Mouse (Mus musculus) left cerebral cortex, postnatal 25 days (tissue): ENCODE measurements at regions not wholly inside any gene's neighbourhood (a gene's known extent, or its start where the extent isn't known, plus 50 kb on each side); places are given as distances from the start of the nearest gene placed in this dataset.

Source experiments
- DNase-seq, 2 experiments: peaks; one replicate each; pipeline ENCODE4 v3.0.0; 2022; ENCODE audit warnings: low spot score in 2 of 2, mixed read lengths in 1 of 2
- intact Hi-C: fragments of 180-260 bp; cut with DNase I; formaldehyde crosslinking; loops from one replicate; pipeline ENCODE4 v1.15.1; 2025

DNA sequence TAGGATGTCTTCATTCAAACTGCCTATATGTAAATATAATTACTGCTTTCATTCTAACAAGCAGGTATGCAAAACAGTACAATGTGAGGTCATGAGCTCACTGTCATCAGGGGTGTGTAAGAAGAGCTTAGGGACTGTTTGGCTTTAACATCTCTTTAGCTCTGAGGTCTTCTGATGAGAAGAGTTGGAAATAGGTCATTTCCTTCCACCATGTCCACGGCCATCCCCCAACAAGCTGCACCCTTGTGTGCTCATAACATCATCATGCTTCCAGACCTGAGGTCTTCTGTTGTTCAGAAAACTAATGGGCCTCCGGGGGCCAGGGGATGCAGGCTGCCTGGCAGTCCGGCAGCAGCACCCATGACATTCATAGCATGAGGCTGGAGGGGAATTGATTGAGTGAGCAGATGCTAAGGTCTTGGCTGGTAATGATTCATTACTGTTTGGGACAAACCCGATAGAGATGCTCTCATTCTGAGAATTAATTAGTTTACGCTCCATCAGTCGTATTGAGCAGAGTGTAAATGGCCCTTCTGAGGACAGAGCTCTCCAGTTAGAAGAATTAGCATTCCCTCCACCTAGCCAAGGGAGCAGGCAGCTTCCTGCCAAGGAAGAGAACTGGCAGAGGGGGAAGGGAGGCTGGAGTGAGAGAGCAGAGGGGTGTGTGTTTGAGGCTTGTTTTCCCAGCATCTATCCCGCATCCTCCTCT is 64.0 kb downstream of the Rps24 start:
- DNase-seq = peak in 1 of 2 experiments; percentile 67
- intact Hi-C loops = no loop called here

GRCm38 (mm10) chr14:24551472-24551783 is 64.5 kb downstream of the Rps24 start:
- intact Hi-C loops = no loop called here
- DNase-seq = no peak

DNA sequence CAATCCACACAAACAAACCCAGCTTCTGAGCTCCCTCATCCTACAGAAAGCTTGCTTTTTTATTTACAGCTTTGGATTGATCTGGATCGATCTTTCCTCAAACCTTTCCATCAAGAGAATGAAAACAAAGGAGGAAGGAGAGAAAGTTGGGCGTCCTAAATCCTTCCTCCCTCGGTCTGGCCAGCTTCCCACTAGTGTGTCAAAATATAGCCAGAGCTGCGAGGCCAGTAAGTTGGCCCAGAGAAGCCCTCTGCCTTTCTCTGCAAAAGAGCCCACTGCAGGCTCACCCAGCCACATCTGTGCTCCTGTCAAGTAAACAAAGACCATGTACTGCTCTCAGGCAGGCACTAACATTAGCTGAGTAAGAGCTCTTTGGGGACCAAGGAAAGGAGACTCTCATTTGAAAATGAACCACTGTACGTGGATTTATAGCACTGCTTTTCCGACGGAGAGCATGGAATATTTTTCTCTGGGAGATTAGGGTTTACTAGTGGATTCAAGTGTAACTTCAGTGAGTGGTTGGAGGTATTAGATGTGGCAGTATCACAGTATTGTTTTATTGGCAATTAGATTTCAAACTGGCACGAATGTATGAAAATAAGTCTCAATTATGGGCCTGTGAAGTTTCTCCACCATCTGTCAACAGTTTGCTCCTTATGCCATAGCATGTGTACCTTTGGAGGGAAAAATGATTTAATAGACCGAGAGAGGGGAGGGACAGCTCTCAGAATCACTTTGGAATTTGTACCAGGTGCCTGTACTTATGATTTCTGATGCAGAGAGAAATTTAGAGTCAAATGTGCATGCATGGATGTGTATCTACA is 78.1 kb downstream of the Rps24 start:
- intact Hi-C loops = no loop called here
- no peak for DNase-seq

GRCm38 (mm10) chr14:24565718-24566322 is 78.9 kb downstream of the Rps24 start:
- DNase-seq = no peak
- intact Hi-C loops = no loop called here

- intact Hi-C loops = no loop called here
- DNase-seq = peak in 1 of 2 experiments; percentile 53
Measured at GRCm38 (mm10) chr14:24575111-24575510, 88.2 kb downstream of the Rps24 start.

DNA sequence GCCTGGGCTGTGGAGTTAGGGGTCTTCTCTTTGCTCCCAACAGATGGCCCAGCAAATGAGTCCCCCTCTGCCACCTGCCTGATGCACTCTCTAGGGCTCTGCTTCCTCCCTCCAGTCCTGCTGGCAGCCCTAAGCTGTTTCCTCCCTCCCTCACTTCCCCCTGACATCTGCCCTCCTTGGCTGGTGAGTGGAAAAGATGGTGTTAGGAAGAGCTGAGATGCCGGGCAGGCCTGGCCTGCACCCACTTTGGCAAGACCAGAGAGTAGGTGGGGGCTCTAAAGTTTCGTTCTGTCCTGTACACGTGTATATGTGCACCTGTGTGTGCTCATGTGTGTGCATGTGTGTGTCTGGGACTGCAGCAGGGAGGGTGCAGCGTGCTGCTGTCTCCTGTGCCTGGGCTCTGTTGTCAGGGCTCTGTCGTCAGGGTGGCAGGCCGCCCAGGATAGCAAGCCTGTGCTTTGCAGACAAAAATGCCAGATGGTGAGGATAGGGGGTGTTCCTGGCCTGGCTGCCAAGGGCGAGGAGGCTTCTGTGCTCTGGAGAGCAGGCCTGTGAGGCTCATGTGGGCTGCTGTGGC is 91.7 kb downstream of the Rps24 start:
- DNase-seq = peak; percentile 85 to 97
- intact Hi-C loops = loop anchor here (1.0 to 2.0 kb wide), 2 partner anchors 38 to 201 kb away; no protein-coding TSS in a partner anchor

DNA sequence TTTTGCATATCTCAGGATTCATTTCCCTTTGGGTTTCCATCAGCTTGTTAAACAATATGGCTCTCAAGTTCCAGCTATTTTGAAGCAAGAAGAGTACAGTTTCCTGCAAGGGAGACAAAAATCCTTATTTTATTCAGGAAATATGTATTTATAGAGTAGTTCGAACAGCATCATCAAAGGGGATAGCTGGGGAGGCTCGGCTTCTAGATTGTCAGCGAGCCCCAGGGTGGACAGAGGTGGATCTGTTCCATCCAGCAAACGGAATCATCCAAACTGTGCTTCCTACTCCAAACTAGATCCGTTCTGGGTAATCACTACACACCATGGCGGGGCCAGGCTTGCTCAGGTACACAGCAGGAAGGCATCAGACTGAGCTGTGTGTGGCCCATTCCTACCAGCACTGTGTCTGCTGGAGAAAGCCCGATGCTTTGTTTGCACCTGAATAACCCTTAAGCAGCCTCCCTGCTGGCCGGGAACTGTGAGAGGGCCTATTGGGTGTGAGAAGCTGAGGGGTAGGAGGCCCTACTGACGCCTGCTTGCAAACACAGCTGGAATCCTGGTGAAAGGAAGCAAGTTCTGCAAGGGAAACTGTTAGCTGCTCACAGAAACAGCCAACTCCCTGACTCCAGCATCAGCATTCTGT is 92.3 kb downstream of the Rps24 start:
- peak; percentile 50 to 52 for DNase-seq
- intact Hi-C loops = loop anchor here (2.0 kb wide), 1 partner anchor 38 kb away; no protein-coding TSS in a partner anchor

DNA sequence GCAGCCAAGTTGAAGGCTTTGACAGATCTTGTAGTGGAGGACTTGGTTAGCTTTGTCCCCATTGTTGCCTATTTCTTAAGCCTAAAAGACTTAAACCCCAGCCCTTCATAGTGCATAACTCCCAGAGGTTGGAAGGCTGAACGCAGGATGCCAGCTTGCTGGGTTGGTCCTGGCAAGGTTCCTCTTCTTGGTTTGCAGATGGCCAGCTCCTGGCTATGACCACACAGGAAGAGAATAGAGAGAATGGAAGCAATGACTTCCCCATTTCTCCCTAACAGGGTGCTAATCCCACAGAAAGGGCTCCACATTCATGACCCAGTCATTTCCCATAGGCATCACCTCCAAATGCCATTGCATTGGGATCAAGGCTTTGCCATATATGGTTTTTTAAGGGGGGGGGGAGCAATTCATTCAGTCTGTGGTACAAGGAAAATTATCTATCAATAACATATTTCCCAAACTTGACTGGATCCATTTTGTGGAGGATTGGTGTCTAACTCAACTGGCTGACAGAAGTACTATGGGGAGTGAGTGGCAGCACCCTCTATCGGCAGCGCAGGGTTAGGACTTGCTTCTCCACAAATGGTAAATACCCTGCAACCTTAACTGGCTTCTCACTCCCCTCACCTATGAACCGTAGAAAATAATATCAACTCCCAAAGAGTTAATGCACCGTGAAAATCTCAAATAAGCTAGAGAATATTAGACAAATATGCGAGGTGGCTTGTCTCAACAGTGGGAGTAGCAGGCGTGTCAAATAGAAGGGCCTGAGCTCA is 99.4 kb downstream of the Rps24 start:
- intact Hi-C loops = no loop called here
- no peak for DNase-seq

- DNase-seq = peak; percentile 47 to 59
- intact Hi-C loops = no loop called here
Measured at GRCm38 (mm10) chr14:24586982-24587672, 100.2 kb downstream of the Rps24 start.

GRCm38 (mm10) chr14:24588041-24588440 is 101.1 kb downstream of the Rps24 start:
- intact Hi-C loops = no loop called here
- DNase-seq = no peak

DNA sequence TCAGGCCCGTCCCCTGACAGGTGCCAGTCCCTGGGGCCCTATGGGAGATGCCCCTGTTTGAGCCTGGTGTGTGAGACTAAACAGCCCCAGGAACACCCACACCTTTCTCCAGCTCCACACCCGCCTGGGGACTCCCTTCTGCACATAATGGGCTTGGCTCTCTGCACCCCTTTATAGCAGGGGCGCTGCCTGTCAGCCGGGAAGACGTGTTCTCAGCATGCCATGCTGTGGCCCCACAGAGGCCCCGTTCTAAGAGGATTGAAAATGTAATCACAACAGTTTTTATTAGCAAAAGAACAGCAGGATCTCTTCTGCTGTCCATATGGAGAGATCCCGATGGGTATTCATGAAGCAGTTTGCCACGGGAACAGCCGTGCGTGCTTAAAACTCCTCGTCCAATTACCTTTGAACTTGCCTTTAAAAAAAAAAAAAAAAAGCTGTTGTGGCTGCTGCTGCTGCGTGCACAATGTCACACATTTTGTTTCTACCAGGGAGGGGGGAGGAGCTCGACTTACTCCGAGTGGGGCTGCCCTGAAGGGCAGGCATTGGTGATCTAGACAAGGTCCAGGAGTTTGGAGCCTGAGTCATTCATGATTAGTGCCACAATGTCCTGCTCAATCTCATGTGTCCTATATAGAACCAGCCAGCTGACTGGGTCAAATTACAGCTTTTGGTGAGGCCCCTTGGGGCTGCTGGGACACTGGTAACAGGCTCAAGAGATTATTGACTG is 119.7 kb downstream of the Rps24 start:
- intact Hi-C loops = no loop called here
- DNase-seq = no peak

DNA sequence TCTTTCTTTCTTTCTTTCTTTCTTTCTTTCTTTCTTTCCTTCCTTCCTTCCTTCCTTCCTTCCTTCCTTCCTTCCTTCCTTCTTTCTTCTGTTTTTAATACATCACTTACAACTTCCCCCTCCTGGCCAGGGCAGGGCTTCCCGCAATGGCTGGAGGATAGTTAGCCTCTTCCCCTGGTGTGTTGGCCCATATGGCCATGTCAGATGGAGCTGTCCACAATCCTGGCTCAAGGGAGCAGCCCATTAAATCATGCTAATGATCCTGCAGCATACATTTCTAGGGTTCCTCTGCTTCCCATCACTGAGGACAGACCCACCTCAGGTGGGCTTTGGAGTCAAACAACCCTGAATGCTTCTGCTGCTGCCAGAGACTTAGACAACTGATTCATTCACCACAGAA is 121.4 kb downstream of the Rps24 start:
- DNase-seq = no peak
- intact Hi-C loops = no loop called here

DNA sequence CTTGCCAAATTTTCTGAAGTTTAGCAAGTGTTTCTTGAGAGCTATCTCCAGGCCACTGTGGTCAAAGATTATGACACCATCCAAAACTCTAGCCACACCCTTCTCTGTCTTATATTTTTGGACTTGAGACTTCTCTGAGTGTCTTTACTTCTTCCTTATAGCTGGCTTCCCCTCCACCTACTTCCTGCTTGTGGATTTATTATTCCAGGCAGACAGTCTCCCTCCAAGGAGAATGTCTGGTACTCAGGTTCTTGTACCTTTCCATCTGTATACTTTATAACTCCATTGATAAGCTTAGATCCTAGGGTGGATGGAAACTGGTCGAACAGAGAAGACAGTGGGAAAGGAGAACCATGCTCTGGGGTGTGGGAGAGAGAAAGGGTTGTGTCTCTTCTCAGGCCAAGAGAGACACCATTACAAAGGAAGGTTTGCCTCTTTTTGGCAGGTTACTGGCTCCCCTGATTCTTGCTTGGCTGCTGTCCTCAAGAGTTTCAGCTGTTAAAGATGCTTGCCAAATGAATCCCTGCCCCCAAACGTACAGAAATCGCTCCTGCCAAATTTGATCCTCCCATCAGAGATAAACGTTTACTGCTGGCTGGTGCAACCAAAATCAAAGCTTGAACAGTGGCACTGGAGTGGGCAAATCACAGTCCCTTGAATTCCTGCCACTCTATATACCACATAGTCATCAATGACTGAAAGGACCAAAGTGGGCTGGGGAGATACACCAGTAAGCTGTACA is 125.5 kb downstream of the Rps24 start:
- peak in 1 of 2 experiments; percentile 22 for DNase-seq
- intact Hi-C loops = loop anchor here (10.0 kb wide), 1 partner anchor 108 kb away; no protein-coding TSS in a partner anchor

GRCm38 (mm10) chr14:24615776-24616175 is 128.9 kb downstream of the Rps24 start:
- DNase-seq = peak in 1 of 2 experiments; percentile 47
- intact Hi-C loops = loop anchor here (2.0 to 10.0 kb wide), 2 partner anchors 37 to 111 kb away; no protein-coding TSS in a partner anchor

GRCm38 (mm10) chr14:24616306-24617125 is 129.6 kb downstream of the Rps24 start:
- intact Hi-C loops = loop anchor here (2.0 to 10.0 kb wide), 2 partner anchors 38 to 112 kb away; no protein-coding TSS in a partner anchor

GRCm38 (mm10) chr14:24617126-24617375 is 130.1 kb downstream of the Rps24 start:
- no peak for DNase-seq
- intact Hi-C loops = loop anchor here (2.0 to 10.0 kb wide), 2 partner anchors 38 to 112 kb away; no protein-coding TSS in a partner anchor

More at GRCm38 (mm10) chr14:24616306-24617125, 129.6 kb downstream of the Rps24 start:
- DNase-seq = peak in 1 of 2 experiments; percentile 43
